Mouse (Mus musculus): ENCODE measurements around the gene Faf2. TPM values are rescaled to one million over a fixed set of nuclear protein-coding genes. Genes with fewer than 3 reads are reported as not detected.
"Not testable (repeated sequence)": the region's sequence is repeated elsewhere in the genome, so short reads cannot be mapped to it uniquely, and the experiment has no call there.

Gene Faf2
- total RNA-seq, 2 experiments from 2014 or later = 12.0 to 16.4 TPM

DNA sequence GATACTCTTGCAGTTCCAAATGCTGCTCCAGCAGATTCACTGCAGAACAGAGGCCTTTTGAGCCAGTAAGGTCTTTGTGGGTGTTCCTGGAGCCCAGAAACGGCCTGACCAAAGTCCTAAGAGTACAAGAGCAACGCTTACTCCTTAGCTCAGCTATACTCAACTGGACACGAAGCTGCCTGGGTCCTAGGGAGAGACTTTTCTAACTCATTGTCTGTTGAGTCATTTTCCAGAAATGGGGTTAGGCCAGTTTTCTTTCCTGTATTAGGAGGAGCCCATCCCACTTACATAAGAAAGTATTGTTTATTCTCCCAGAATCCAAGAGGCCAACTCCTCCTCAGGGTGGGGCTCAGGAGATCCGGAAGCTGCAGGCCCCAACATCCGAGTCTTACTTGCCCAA, 16.2 kb upstream of the Faf2 start:
- DNase-seq (ENCODE audit: low spot score) = no peak

DNA sequence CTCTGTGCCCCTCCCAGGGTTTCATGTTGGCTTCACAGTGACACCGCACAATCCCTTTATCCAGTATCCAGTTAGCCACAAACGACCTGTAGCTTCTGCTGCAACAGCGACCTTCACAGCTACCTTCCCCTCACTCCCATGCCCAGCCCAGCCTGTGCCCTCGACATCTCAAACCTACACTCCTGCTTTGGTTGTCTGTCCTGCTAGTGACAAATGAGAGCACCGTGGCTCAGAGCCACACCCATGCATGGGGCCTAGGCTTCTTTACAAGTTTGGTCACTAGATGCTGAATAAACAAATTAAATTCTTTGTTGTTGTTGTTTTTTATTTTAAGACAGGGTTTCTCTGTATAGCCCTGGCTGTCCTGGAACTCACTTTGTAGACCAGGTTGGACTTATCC, 14.4 kb upstream of the Faf2 start:
- DNase-seq (ENCODE audit: low spot score) = no peak

DNA sequence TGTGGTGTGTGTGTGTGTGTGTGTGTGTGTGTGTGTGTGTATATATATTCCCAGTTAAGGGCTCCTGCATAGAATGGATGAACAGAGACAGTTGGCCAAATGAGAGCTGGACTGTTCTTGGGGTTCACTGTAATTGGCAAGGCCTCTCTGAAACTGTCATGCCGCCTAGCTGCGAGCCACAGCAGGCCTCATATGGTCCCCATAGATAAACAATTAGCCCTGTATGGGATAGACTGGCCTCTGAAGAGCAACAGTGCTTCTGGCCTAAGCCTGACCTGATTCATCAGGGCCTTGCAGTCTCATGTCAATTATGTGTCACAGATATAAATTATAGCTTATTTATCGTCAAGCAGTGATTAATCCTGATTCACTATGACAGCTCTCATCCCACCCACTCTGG, 13.6 kb upstream of the Faf2 start:
- DNase-seq (ENCODE audit: low spot score) = no peak

- peak; percentile 58 for DNase-seq (ENCODE audit: low spot score)
These were observed 12.9 kb upstream of the Faf2 start for GRCm38 (mm10) chr13:54608666-54609065.

DNA sequence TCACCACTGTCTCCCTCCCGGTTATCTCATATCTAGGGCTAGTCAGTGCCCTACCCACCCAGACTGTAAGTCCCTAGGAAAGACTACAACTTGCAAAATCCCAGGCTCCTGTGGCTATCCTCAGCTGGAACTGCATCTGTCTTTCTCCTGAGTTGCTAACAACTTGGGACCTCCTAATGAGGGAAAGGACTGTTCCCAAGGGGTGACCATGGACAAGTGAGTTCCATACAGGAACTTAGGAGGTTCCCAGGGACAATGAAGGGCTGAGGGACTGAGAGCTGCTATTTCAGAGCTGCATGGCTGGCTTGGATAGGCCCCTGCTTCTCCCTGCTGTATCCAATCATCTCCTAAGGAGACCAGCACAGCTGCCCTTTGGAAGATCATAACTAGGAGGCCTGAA, 12.3 kb upstream of the Faf2 start:
- DNase-seq (ENCODE audit: low spot score) = no peak

DNA sequence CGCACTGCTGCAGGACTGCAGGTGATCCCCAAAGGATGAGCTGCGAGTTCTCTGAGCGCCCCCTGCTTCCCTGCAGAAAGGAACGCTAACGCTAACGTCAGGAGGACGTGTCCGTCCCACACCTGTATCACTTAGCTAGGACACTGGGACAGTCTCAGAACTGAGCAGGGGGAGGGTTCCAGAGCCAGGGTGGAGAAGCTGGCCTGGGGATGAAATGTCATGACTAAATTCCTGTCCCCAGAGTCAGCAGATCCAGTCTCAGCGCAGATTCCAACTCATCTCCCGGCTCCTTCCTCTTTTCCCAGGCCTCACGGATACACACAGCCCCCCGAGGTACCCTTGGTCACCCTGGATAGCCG, 11.0 kb upstream of the Faf2 start:
- DNase-seq (ENCODE audit: low spot score) = peak; percentile 39

GRCm38 (mm10) chr13:54610972-54611754, 10.4 kb upstream of the Faf2 start, which contains the start of gene Cltb:
TSS of gene Cltb (minus strand) at chr13:54611344.
- peak; percentile 90 for DNase-seq (ENCODE audit: low spot score)

GRCm38 (mm10) chr13:54613141-54613540, 8.4 kb upstream of the Faf2 start:
- not testable (repeated sequence) for DNase-seq (ENCODE audit: low spot score)

DNA sequence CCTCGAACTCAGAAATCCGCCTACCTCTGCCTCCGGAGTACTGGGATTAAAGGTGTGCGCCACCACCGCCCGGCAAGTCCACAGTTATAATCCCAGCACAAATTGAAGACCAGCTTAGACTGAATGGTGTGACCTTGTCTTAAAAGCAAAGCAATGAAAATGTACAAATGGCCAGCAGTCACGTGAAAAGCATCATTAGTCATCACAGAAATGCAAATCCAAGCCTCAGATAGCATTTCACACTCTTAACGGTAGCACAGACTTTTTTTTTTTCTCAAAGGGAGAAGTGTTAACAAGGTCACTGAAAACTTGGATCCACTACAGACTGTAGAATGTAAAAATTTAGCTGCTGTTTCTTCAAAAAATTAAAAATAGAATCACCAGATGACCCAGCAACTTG, 5.3 kb upstream of the Faf2 start:
- DNase-seq (ENCODE audit: low spot score) = no peak

- no peak for DNase-seq (ENCODE audit: low spot score)
These were observed 4.6 kb upstream of the Faf2 start for GRCm38 (mm10) chr13:54616998-54617397.

DNA sequence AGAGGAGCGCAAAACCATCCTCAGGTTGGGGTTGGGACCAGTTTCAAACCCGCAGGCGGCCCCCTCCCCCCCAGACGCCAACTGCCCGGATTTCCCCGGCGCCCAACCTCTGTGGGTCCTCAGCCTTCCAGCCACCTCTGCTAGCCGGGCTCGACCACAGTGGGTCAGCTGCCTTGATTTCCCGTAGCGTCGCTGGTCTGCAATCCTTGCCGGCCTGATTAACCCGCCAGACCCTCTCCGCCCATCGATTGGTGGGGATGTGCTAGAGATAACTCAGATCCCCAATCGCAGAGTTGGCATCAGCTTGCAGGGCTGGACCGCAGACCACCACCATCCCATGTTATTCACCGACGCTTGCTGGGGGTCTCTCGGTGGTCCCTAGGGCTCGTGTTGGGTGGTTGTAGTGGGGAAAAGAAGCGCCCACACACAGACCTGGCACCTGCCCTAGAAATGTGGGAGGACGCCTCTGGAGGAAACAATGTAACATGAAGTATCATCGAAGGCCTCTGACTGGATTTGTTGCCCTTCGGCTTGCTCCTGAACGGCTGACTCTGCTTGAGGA, 457 bp downstream of the Faf2 start:
- no peak for DNase-seq (ENCODE audit: low spot score)

- no peak for DNase-seq (ENCODE audit: low spot score)
These were observed 7.5 kb downstream of the Faf2 start for GRCm38 (mm10) chr13:54629128-54629527.

DNA sequence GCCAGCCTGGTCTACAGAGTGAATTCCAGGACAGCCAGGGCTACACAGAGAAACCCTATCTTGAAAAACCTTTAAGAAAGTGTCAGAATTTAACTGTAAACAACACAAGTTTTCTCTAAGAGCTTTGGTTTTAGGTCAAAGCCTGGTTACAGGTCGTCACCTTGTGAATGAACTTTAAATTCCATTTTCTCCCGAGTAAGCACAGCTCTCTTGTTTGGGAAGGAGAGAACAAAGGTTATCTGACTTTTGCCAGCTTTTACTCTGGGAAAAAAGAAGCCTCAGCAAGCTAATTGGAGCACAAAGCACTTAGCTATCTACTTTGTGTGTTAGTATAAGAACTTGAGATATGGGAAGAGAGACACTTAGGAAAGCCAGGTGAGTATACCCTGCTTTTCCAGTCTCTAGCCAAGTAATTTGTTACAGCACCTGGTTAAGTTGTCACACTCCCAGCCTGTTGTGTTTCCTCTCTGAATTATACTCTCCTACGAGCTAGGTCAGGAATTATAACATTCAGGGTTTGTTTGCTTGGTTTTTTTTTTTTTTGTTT, 11.2 kb downstream of the Faf2 start:
- DNase-seq (ENCODE audit: low spot score) = no peak

DNA sequence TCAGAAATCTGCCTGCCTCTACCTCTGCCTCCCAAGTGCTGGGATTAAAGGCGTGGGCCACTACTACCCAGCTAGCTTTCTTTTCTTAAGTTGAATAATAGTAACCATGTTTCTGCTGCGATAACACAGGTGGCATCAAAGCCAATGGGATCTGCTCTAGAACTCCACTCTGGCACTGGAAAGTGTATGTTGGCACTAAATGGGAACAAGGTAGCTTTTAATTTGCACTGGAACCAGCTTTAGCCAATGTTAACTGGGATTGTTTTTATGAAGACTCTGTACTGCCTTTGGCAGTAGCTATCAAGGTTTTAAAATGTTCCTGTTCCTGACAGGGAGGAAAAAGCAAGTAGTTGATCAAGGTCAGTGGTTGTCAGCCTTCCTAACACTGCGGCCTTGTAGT, 13.4 kb downstream of the Faf2 start:
- no peak for DNase-seq (ENCODE audit: low spot score)

DNA sequence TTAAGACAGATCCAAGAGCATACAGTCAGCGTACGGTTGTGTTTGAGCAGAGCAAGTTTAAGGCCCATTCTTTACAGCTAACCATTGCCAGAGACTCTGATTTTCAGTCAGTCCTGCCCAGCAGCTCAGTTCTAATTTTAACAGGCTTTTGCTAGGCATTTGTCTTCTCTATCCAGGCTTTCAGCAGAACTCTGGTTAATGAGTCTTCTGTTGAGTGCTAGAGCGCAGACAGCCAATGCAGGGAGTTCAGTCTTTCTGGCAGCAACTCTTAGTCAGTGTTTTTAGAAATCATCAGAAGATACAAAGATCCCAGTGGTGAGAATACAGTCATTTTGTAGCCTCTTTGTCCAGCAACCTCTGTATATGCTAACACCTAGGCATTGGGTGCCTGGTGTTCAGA, 28.9 kb downstream of the Faf2 start:
- no peak for DNase-seq (ENCODE audit: low spot score)

- no peak for DNase-seq (ENCODE audit: low spot score)
These were observed 39.3 kb downstream of the Faf2 start for GRCm38 (mm10) chr13:54660877-54661276.

DNA sequence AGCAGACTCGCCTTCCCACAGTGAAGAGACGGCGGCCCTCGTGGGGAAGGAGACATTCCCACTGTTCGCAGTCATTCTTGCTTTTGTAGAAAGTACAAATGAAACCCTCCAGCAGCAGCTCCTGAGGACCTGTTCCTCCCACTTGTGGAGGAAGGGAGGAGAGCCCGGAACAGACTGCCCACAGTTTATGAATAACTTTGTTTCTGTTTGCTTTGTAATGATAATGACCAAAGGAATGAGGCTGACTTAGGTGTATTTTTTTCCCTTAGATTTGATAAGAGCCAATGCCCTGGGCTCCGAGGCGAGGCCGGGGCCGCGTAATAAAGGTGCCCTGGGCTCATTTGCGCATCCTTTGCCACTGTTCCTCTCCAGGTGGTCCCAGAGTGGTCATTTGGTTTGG, 39.8 kb downstream of the Faf2 start:
- DNase-seq (ENCODE audit: low spot score) = no peak

DNA sequence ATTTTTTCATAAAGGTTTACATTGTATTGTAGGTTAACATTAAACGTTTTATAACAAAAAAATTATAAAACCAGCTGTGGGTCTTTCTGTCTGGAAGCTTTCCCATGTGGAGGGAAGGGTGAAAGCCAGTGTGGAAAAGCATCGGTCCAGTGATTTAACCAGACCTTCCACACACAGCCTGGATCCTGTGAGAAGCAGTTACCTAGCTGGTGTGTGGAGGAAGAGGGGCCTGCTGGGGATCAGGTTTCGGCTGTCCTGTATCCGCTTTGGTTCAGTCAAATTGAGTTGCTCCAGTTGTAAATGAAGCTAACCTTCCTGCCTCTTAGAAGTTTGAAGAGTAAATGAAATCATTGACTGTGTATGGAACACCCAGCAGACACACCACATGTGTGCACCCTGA, 42.4 kb downstream of the Faf2 start:
- DNase-seq (ENCODE audit: low spot score) = no peak

- DNase-seq (ENCODE audit: low spot score) = no peak
These were observed 42.9 kb downstream of the Faf2 start for GRCm38 (mm10) chr13:54664509-54664908.

DNA sequence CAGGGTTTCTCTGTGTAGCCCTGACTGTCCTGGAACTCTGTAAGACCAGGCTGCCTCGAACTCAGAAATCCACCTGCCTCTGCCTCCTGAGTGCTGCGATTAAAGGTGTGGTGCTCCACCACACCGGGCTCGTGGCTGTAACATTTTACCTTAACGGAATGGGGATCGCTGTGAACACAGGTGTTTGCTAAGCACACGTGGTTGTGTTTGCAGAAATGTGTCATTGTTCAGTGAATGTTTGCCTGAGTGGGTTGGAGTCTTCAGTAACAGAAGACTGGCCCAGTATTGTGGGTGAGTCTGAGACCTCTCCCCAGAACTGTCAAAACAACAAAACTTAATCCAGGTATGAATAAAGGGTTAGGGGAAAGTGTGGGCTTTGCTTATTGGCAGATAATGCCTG, 43.5 kb downstream of the Faf2 start:
- DNase-seq (ENCODE audit: low spot score) = no peak

DNA sequence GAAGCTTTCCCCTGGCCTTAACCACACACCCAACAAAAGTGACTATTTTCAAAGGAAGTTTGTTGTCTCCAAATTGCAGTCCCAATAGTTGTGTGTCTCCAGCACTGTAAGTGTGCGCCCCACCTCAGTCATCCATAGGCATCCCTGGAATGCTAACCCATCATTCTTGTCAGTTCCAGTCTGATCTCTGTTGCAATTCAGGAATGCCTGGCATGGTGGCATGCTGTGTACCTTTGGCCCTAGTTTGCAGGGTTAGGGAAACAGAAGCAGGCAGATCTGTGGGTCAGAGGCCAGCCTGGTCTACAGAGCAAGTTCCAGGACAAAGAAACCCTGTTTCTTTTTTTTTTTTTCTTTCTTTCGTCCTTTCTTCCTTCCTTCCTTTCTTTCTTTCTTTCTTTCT, 48.9 kb downstream of the Faf2 start:
- DNase-seq (ENCODE audit: low spot score) = no peak

GRCm38 (mm10) chr13:54675895-54676590, 54.5 kb downstream of the Faf2 start:
- DNase-seq (ENCODE audit: low spot score) = no peak

DNA sequence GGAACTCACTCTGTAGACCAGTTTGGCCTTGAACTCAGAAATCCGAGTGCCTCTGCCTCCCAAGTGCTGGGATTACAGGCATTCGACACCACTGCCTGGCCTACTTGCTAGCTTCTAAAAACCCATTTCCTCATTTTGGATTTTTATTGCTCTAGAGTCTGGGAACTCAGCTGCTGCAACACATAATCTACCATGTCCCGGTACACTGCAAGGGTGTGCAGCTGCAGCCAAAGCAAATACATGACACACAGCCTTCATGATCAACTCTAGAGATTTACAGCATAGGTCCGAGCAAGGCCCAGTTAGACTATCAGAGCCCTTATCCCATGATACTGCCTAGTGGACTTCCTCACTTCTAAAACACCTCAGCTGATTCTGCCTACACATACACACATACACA, 56.7 kb downstream of the Faf2 start:
- no peak for DNase-seq (ENCODE audit: low spot score)
